Mouse (Mus musculus) spleen, adult 18-20 months (tissue): ENCODE measurements around the gene Sh3bp4.

Experiments
- DNase-seq, 2 experiments: peaks; one replicate each; pipeline ENCODE4 v3.0.0; 2022; ENCODE audit warnings: mixed read lengths in 2 of 2

Gene Sh3bp4

DNA sequence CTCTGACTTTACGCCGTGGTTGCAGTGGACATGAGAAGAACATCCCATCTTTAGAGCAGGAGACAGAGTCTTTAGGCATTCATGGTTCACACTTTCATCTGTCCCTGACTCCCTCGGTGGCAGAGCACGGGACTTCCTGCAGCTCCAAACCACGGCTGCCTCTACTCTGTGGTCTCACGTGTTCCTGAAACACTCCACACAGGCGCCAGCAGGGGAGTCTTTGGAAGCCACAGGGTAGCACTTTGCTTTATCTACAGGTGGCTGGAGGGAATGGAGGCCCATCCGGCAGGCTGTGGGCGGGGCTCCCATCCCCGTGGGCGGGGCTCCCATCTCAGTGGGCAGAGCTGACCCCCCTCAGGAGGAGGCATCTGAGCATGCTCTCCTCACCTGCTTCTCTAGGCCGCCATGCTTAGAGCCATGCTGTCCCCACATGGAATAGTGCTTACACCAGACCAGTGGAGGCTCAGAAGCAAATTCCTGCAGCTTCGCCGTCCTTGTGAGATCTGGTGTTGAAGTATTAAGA, 60.9 kb downstream of the Sh3bp4 start:
- DNase-seq = no peak

DNA sequence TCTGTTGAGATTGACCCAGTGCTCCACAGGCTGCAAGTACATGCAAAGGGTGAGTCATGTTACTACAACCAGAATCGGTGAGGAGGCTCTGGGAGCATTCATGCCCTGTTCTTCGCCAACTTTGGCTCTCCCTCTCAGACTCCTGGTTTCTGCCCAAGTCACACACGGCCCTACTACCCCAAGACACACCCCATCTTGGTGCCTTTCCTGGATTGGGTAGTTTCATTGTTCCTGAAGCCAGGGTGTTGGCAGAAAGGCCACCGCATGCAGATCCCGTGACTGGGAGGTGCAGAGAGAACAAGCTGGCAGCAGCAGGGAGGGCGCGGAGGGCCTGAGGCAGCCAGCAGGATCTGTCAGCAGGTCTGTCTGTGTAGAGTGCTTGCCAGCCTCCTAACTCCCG, 61.5 kb downstream of the Sh3bp4 start:
- DNase-seq = no peak

DNA sequence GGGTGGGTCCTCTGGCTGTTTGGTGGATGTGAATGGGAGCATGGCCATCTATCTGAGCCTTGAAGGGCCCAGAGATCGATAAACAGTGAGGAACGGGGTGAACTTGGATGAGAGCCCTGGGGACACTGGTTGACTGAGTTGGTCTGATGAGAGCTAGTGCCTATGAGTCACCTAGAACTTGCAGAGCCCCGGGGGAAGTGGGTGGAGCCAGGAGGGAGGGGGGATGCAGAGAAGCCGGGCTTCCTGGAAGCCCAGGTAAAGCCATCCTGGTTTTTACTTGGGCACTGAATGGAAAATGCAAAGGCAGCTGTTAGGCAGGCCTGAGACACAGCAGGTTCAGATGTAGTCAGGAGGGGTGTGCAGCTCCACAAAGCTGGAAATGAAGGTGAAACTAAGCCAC, 63.1 kb downstream of the Sh3bp4 start:
- DNase-seq = no peak

- no peak for DNase-seq
These were observed 63.5 kb downstream of the Sh3bp4 start for GRCm38 (mm10) chr1:89133717-89134116.

GRCm38 (mm10) chr1:89136089-89136811, 66.0 kb downstream of the Sh3bp4 start:
- no peak for DNase-seq

GRCm38 (mm10) chr1:89137086-89137816, 67.0 kb downstream of the Sh3bp4 start:
- DNase-seq = no peak

DNA sequence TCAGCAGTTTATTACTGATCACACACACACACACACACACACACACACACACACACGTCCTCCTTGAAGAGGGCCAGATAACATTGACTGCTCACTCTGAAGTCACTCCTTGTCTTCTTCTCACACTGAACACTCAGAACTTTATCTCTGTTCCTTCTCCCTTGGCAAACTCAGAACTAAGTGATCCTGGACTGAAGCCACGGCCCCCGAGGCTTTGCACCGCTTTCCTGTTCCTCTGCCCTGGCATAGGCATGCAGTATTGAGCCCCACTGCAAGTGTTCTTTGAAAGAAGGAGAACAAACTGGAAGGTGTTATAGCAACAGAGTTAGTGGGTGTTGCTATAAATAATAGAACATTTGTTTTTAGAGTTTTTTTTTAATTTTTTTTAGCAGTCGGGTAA, 68.1 kb downstream of the Sh3bp4 start:
- no peak for DNase-seq

DNA sequence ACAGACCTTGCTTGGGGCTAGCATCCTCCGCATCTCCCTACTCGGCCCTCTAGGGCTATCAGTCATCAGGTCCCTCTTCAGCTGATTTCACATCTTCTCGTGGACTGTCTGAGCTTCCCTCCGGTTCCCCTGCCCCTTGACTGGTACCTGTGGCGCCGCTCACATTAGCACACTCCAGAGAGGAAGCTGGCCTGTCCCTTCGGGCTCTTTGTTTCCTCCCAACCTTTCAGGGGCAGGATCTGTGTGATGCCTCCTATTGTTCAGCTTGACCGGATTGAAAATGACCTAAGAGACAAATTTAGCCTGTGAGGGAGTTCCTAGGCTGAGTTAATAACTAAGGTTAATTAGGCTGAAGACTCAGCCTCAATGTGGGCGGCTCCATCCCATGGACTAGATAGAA, 69.9 kb downstream of the Sh3bp4 start:
- no peak for DNase-seq

- no peak for DNase-seq
These were observed 80.9 kb downstream of the Sh3bp4 start for GRCm38 (mm10) chr1:89151071-89151470.

GRCm38 (mm10) chr1:89152576-89152975, 82.4 kb downstream of the Sh3bp4 start:
- DNase-seq = no peak

DNA sequence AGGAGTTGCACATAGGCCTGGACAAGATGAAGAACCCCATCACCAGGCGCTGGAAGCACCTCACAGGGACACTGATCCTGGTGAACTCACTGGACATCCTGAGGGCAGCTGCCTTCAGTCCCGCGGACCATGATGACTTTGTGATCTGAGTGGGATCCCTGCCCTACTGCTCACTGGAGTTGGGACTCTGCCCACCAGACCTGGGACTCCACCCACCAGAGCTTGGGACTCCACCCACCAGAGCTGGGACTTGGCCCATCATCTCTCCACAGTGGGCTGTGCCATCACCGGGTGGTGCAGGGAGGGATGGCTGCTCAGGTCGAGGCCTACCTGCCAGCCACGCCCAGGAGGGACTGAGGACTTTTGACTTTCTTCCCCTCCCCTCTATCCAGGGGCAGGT, 83.0 kb downstream of the Sh3bp4 start:
- DNase-seq = no peak

DNA sequence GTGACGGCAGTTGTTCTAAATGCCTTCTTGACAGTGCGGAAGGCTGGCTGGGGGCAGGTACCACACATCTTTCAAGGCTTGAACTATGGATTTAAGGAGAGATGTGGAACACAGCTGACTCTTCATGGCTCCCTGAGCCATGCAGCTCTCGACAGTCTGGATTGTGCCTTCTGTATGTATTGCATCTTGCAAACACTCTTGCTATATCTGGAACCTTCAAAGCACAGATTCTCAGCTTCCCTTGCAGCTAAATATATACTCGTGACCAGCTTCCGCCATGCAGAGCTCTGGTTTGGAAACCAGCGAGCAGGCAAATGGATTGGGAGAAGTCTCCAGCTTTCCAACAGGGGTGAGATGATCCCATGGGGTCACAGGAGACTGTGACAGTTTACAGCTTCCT, 93.3 kb downstream of the Sh3bp4 start:
- DNase-seq = no peak

DNA sequence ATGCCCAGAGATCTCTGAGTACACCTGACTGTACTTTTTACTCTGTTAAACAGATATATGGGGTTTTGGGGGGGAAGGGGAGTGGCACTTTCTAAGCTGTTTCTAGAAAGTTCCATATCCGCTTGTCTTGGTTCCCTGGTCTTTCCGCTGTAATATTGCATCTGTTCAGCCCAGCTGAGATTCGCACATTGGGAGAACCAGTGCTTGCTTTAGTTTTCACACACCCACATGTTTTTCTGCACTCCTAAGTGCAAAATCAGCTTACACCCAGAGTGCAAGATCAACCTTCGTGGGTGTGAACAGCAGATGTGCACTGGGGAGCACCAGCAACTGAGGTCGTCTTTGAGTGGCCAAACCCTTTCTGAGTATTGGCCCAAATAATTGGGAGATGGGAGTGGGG, 94.1 kb downstream of the Sh3bp4 start:
- no peak for DNase-seq

GRCm38 (mm10) chr1:89164685-89165084, 94.5 kb downstream of the Sh3bp4 start:
- no peak for DNase-seq

- no peak for DNase-seq
These were observed 96.6 kb downstream of the Sh3bp4 start for GRCm38 (mm10) chr1:89166814-89167249.

- no peak for DNase-seq
These were observed 101.1 kb downstream of the Sh3bp4 start for GRCm38 (mm10) chr1:89171275-89171767.

- no peak for DNase-seq
These were observed 104.4 kb downstream of the Sh3bp4 start for GRCm38 (mm10) chr1:89174621-89175020.

- no peak for DNase-seq
These were observed 105.1 kb downstream of the Sh3bp4 start for GRCm38 (mm10) chr1:89175355-89175754.

DNA sequence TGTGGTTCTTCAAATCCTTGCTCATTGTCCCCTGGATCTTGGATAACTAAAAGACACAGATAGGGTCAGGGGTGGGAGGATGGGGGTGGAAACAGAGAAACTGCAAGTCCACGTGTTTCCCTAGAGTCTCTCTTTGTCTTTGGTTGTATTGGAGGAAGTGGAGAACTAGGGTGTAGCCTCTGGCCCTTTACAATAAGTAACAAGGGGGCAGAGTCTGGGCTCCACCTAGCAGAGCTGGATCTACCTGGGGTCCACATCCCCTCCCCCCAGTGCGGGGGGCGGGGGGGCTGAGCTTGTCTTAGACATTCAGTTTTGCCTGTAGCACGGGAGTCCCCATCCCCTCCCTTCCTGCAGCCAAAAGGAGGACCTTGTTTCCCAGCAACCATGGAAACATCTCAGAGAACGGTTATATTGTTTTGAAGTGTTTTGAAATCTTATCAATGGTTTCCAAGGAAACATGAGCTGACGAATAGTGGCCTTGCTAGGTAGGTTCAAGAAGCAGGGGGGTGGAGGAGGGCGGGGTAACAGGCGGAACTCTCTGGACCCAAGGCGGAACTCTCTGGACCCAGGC, 113.1 kb downstream of the Sh3bp4 start:
- DNase-seq = no peak

GRCm38 (mm10) chr1:89184111-89184785, 114.0 kb downstream of the Sh3bp4 start:
- no peak for DNase-seq

- no peak for DNase-seq
These were observed 114.6 kb downstream of the Sh3bp4 start for GRCm38 (mm10) chr1:89184839-89185238.

DNA sequence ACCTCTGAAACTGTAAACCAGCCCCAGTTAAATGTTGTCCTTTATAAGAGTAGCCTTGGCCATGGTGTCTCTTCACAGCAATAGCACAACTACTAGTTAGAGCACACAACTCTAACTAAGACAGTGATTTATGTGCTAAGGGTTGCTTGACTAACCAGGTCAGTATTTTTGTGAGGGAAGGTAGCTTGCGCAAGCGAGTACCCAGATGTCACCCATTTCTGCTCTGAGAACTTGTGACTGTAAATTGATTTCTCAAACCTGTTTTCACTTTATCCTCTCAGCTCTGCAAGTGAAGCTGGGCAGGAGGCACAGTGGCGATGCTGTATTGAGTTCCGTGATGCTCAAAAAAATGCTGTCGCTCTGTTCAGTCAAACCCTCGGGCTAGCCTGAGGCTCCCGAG, 117.2 kb downstream of the Sh3bp4 start:
- DNase-seq = no peak

DNA sequence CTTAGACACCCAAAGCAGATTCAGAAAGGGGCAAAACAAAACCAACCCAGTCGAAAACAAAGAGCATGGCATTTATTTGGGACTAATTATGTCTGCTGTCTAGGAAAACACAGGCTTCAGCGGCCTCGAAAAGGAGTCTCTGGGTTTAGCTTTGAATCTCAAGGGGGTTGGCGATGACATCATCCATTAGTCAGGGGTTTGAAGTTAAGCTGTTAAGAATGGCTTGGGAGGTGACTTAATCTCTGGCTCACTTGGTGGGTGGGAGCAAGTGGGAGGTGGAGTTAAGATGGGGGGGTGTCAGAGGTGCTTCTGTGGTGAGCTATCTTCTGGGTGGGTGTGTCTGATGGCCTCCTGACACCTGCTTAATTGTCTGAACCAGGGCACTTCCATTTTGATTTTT, 117.9 kb downstream of the Sh3bp4 start:
- no peak for DNase-seq
